Mouse (Mus musculus): ENCODE data around the gene Alox5ap. TPM values are rescaled to one million over a fixed set of nuclear protein-coding genes. Genes with fewer than 3 reads are reported as not detected.

Alox5ap gene
- polyA plus RNA-seq (2015; fragmentation: Nextera tagmentation; extraction: Ambion mirVana) = 47.5 and 49.0 TPM in 2 replicates

DNA sequence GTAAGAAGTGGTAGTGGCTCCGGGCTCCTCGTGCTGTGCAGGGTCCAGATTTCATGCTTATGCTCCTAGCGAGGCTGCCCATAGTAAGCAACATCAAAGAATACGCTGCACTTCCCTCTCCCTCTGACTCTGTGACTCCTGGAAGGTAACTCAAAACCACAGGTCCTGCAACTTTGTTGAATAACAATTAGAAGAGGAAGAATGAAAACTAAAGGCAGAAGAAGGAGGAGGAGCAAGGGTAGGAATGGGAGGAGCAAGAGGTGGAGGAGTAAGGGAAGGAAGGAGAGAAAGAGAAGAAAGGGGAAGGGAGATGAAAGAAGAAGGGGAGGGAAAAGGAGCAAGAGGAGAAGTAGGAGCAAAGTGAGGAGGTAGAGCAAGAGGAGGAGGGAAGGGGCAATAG, at the start of gene Alox5ap:
Gene Alox5ap (plus strand): TSS at position 363 of the 400 bp plus-strand sequence.
- 25% methylated on average over 4 of the region's 4 CpGs for WGBS (ENCODE audit: insufficient replicate concordance)
- peak within 1 kb of the TSS; percentile 48; the same call in 1 of the 2 replicates for H3K27ac ChIP-seq (ENCODE audit: low read length)
- H3K9me3 ChIP-seq (replicated peaks; ENCODE audit: control insufficient read depth, low read length) = no peaks in the 10 kb centered on the region
- no peaks in the 10 kb centered on the region for H3K36me3 ChIP-seq (ENCODE audit: control insufficient read depth, insufficient read depth)
- no peaks in the 10 kb centered on the region for H3K27me3 ChIP-seq (ENCODE audit: control insufficient read depth, insufficient read depth, low read depth, low read length)
- H3K4me2 ChIP-seq (ENCODE audit: low read depth, low read length) = no peak within 1 kb of the TSS
- no peaks in the 10 kb centered on the region; the same call in none of the 2 replicates for H3K4me1 ChIP-seq (ENCODE audit: control insufficient read depth, low read depth, low read length)
- peak within 1 kb of the TSS; percentile 43 for H3K4me3 ChIP-seq (ENCODE audit: low read depth, low read length)
- no peak for ATAC-seq (ENCODE audit: low read depth)
- H3K9ac ChIP-seq (ENCODE audit: low read depth, low read length) = peak within 1 kb of the TSS; percentile 24; the same call in 1 of the 2 replicates

DNA sequence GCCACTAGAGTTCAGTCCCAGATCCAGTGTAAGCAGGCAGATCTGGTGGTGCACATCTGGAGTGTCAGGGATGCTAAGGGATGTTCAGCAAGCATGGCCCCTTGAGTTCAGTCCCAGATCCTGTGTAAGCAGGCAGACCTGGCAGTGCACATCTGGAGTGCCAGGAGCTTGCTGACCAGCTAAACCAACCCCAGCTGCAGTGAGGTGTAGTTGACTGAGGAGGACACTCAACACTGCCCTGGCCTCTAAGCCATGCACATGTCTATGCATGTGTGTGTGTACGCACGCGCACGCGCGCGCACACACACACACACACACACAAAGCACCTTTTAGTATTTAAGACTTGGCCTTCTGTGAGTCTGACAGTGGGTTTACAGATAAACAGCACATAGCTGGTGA, 49.0 kb upstream of the Alox5ap start:
- H3K4me1 ChIP-seq (ENCODE audit: control insufficient read depth, low read depth, low read length) = peaks cover 16% of the 10 kb centered on the region
- peaks cover 41% of the 10 kb centered on the region for H3K36me3 ChIP-seq (ENCODE audit: control insufficient read depth, insufficient read depth)
- no peak overlapping the region for H3K4me2 ChIP-seq (ENCODE audit: low read depth, low read length)
- WGBS (ENCODE audit: insufficient replicate concordance) = 97% methylated on average over 7 of the region's 7 CpGs
- H3K27me3 ChIP-seq (ENCODE audit: control insufficient read depth, insufficient read depth, low read depth, low read length) = no peaks in the 10 kb centered on the region
- no peak for ATAC-seq (ENCODE audit: low read depth)
- no peak overlapping the region for H3K4me3 ChIP-seq (ENCODE audit: low read depth, low read length)
- no peaks in the 10 kb centered on the region for H3K9me3 ChIP-seq (replicated peaks; ENCODE audit: control insufficient read depth, low read length)
- no peak overlapping the region for H3K27ac ChIP-seq (ENCODE audit: low read length)
- H3K9ac ChIP-seq (ENCODE audit: low read depth, low read length) = no peak overlapping the region

DNA sequence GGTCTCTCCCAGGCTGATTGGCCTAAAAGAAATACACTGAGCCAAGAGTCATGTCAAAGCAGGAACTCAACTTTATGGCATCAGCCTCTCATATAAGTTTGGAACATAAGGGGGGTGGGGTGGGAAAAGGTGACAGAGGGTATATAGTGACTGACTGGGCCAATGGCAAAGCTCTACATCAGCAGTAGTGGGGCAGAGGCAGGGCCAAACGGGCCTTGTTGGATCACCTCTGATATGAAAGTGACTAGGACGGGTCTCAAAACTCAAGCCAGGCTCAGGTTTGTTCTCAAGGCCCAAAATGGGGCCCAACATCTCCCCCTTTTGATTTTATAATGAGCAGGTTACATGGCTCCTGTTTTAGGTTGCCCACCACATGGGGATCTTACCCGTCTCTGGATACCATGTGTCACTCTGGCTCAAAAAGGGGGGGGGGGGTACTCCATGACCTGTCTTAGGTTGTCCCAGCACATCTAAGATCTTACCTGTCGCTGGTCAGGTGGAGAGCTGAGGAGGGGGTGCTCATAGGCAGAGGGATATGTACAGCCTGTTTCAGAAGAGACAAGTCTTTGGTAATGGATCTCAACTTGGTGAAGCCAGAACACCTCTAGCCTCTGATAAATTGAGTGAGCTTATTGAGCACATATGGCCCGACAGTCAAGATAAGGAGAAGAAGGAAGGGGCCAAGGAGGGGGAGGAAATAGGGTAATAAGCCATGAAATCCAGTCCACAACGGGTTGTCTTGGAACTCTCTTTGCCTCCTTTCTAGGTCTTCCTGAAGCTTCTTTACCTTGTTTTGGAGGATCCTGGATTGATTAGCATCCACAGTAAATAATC, 46.8 kb upstream of the Alox5ap start:
- Histone ChIP-seq H3K9me3 (replicated peaks; ENCODE audit: control insufficient read depth, low read length) (no peaks in the 10 kb centered on the region), H3K4me2 (ENCODE audit: low read depth, low read length) (peak overlapping the region; percentile 25; the same call in 1 of the 2 replicates), H3K4me1 (ENCODE audit: control insufficient read depth, low read depth, low read length) (peaks cover 16% of the 10 kb centered on the region), H3K27ac (ENCODE audit: low read length) (no peak overlapping the region), H3K9ac (ENCODE audit: low read depth, low read length) (no peak overlapping the region), H3K36me3 (ENCODE audit: control insufficient read depth, insufficient read depth) (peaks cover 34% of the 10 kb centered on the region), H3K4me3 (ENCODE audit: low read depth, low read length) (no peak overlapping the region), H3K27me3 (ENCODE audit: control insufficient read depth, insufficient read depth, low read depth, low read length) (no peaks in the 10 kb centered on the region)
- peak; percentile 41 for ATAC-seq (ENCODE audit: low read depth)
- 45% methylated on average over 6 of the region's 6 CpGs for WGBS (ENCODE audit: insufficient replicate concordance)

GRCm38 (mm10) chr5:149219493-149219892, 45.1 kb upstream of the Alox5ap start:
- ATAC-seq (ENCODE audit: low read depth) = peak; percentile 74
- Histone ChIP-seq H3K4me1 (ENCODE audit: control insufficient read depth, low read depth, low read length) (peaks cover 16% of the 10 kb centered on the region), H3K27ac (ENCODE audit: low read length) (no peak overlapping the region), H3K9me3 (replicated peaks; ENCODE audit: control insufficient read depth, low read length) (no peaks in the 10 kb centered on the region), H3K4me3 (ENCODE audit: low read depth, low read length) (no peak overlapping the region), H3K9ac (ENCODE audit: low read depth, low read length) (no peak overlapping the region), H3K4me2 (ENCODE audit: low read depth, low read length) (no peak overlapping the region), H3K36me3 (ENCODE audit: control insufficient read depth, insufficient read depth) (peaks cover 16% of the 10 kb centered on the region), H3K27me3 (ENCODE audit: control insufficient read depth, insufficient read depth, low read depth, low read length) (no peaks in the 10 kb centered on the region)
- WGBS (ENCODE audit: insufficient replicate concordance) = 18% methylated on average over 3 of the region's 3 CpGs

DNA sequence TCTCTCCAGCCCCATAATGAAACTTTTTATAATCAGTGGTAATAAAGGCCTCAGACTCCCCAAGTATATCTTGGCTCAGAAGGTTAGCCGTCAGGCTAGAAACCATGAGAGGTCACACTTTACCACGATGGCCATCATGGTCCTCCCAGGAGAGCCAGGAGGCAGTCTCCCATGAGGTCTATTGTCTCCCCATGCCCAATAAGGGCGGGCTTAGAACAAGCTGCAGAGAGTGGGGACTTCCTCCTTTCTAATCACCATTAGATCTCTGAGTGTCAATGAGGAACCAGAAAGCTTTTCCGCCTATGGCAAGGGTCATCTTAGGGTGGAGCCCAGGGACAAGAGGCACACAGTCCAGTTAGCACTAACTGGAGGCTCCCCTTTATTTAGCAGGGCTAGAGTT, 43.2 kb upstream of the Alox5ap start:
- H3K9ac ChIP-seq (ENCODE audit: low read depth, low read length) = no peak overlapping the region
- no peak overlapping the region for H3K27ac ChIP-seq (ENCODE audit: low read length)
- peaks cover 16% of the 10 kb centered on the region for H3K4me1 ChIP-seq (ENCODE audit: control insufficient read depth, low read depth, low read length)
- peaks cover 1% of the 10 kb centered on the region; the same call in 1 of the 2 replicates for H3K36me3 ChIP-seq (ENCODE audit: control insufficient read depth, insufficient read depth)
- H3K4me3 ChIP-seq (ENCODE audit: low read depth, low read length) = no peak overlapping the region
- no peaks in the 10 kb centered on the region for H3K9me3 ChIP-seq (replicated peaks; ENCODE audit: control insufficient read depth, low read length)
- WGBS (ENCODE audit: insufficient replicate concordance) = 57% methylated on average over 4 of the region's 4 CpGs
- H3K4me2 ChIP-seq (ENCODE audit: low read depth, low read length) = no peak overlapping the region
- no peak for ATAC-seq (ENCODE audit: low read depth)
- H3K27me3 ChIP-seq (ENCODE audit: control insufficient read depth, insufficient read depth, low read depth, low read length) = no peaks in the 10 kb centered on the region

DNA sequence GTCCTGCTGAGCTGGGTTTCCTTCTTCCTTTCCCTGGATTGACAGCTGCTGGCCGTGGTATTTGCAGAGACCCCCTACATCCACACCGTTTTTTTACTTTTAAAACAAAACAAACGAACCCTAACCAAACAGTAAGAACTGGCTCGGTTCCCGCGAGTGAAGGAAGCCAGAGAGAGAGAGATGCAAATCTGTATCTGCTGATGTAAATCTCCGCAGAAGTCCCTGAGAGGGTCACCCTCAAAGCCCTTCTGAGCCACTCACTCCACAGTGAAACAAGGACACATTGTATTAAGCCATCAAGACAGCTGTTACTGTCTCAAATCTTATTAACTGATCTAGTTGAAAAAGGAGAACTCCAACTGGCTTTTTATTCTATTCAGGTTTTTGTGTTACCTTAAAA, 39.9 kb upstream of the Alox5ap start:
- Histone ChIP-seq H3K36me3 (ENCODE audit: control insufficient read depth, insufficient read depth) (no peaks in the 10 kb centered on the region), H3K4me3 (ENCODE audit: low read depth, low read length) (no peak overlapping the region), H3K27ac (ENCODE audit: low read length) (no peak overlapping the region), H3K9ac (ENCODE audit: low read depth, low read length) (no peak overlapping the region), H3K4me2 (ENCODE audit: low read depth, low read length) (no peak overlapping the region), H3K9me3 (replicated peaks; ENCODE audit: control insufficient read depth, low read length) (no peaks in the 10 kb centered on the region), H3K27me3 (ENCODE audit: control insufficient read depth, insufficient read depth, low read depth, low read length) (no peaks in the 10 kb centered on the region), H3K4me1 (ENCODE audit: control insufficient read depth, low read depth, low read length) (peaks cover 10% of the 10 kb centered on the region)
- WGBS (ENCODE audit: insufficient replicate concordance) = 36% methylated on average over 7 of the region's 7 CpGs
- no peak for ATAC-seq (ENCODE audit: low read depth)

DNA sequence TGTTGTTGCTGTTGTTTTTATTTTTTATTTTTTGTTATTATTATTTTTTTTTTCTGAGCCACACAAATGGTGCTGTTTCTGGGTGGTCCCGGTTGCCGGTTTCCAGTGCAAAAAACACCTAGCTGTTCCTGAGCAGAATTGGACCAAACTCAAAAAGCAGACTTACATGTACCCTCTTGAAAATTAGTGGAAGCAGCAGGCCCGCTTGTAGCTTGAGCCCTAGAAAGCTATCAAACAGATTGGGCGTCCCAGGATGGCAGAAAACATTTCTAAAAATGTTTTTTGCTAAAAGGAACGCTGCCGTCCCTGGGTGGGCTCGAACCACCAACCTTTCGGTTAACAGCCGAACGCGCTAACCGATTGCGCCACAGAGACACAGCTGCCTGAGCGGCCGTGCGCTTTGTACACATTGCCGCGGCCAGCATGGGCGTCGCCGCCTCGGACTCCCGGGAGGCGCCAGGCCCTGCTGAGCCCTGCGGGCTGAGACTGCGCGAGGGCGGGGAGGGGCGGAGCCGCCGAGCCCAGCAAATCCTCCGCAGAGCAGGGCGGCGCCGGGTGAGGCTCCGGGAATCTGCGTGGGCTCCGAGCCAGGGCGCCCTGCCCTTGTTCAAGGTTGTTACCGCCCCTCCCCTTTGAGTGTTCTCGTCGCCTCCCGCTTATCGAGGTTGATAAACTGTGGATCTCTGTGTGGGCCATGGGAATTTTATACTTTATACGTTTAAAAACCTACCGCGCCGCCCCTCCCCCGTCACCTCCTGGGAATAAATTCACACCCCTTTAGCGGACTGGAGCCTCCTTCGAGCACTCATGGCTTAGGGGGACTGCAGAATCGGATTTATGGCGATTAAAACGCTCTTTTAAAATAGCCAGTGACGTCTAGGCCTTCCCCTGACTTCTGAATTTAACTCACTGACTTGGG, 35.6 kb upstream of the Alox5ap start:
- peak overlapping the region; percentile 80 for H3K27ac ChIP-seq (ENCODE audit: low read length)
- H3K4me1 ChIP-seq (ENCODE audit: control insufficient read depth, low read depth, low read length) = peaks cover 12% of the 10 kb centered on the region
- peaks cover 2% of the 10 kb centered on the region; the same call in 1 of the 2 replicates for H3K9me3 ChIP-seq (replicated peaks; ENCODE audit: control insufficient read depth, low read length)
- WGBS (ENCODE audit: insufficient replicate concordance) = 3% methylated on average over 50 of the region's 55 CpGs
- H3K4me2 ChIP-seq (ENCODE audit: low read depth, low read length) = peak overlapping the region; percentile 78
- peak; percentile 100 for ATAC-seq (ENCODE audit: low read depth)
- H3K36me3 ChIP-seq (ENCODE audit: control insufficient read depth, insufficient read depth) = no peaks in the 10 kb centered on the region
- H3K27me3 ChIP-seq (ENCODE audit: control insufficient read depth, insufficient read depth, low read depth, low read length) = no peaks in the 10 kb centered on the region
- H3K9ac ChIP-seq (ENCODE audit: low read depth, low read length) = peak overlapping the region; percentile 62
- peak overlapping the region; percentile 63 for H3K4me3 ChIP-seq (ENCODE audit: low read depth, low read length)

DNA sequence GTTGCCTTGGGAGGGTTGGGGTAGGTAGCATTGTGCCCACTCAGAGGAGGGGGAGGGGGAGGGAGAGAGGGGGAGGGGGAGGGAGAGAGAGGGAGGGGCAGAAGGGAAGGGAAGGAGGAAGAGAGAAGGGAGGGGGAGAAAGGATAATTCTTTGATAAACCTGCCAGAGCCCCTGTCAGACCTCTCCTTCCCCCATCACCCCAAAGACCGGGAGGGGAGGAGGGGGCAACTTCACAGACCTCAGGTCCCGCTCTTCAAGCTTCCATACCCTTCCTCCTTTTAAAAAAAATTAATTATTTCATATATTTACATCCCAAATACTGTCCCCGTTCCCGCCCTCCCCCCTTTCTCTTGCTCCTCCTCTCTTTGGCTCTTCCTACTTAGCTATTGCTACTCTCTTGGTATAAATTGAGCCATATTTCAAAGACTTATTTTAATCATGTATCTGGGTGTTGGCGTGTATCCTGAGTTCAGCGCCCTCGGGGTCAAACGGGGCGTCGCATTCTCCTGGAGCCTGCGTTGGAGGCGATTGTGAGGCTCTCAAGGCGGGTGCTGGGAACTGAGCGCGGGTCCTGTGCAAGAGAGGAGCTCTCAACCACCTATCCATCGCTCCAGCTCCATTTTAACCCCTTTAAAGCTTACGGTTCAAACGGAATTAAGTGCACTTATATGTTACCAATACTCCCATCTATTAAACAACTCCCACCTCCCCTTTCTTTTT, 34.8 kb upstream of the Alox5ap start:
- 78% methylated on average over 18 of the region's 18 CpGs for WGBS (ENCODE audit: insufficient replicate concordance)
- Histone ChIP-seq H3K4me3 (ENCODE audit: low read depth, low read length) (peak overlapping the region; percentile 63), H3K4me2 (ENCODE audit: low read depth, low read length) (peak overlapping the region; percentile 78), H3K27me3 (ENCODE audit: control insufficient read depth, insufficient read depth, low read depth, low read length) (no peaks in the 10 kb centered on the region), H3K9ac (ENCODE audit: low read depth, low read length) (peak overlapping the region; percentile 62), H3K27ac (ENCODE audit: low read length) (peak overlapping the region; percentile 80), H3K4me1 (ENCODE audit: control insufficient read depth, low read depth, low read length) (peaks cover 12% of the 10 kb centered on the region), H3K36me3 (ENCODE audit: control insufficient read depth, insufficient read depth) (no peaks in the 10 kb centered on the region), H3K9me3 (replicated peaks; ENCODE audit: control insufficient read depth, low read length) (peaks cover 2% of the 10 kb centered on the region; the same call in 1 of the 2 replicates)
- no peak for ATAC-seq (ENCODE audit: low read depth)
